Mouse (Mus musculus): ENCODE measurements around the gene Tubg1. TPM values are rescaled to one million over a fixed set of nuclear protein-coding genes. Genes with fewer than 3 reads are reported as not detected.

Tubg1 gene
- polyA plus RNA-seq (2014; fragmentation: Nextera tagmentation; extraction: Ambion mirVana), result 63.1 and 68.6 TPM in 2 replicates

- H3K4me3 ChIP-seq (ENCODE audit: control insufficient read depth in 1 of 2, insufficient read depth in 1 of 2, low read depth in 1 of 2, low read length in 2 of 2), result peak within 1 kb of the TSS; percentile 77 to 82
- peaks cover 38% of the 10 kb centered on the region for H3K36me3 ChIP-seq (ENCODE audit: control insufficient read depth, insufficient read depth, low read length)
- peak within 1 kb of the TSS; percentile 89 to 94 for H3K27ac ChIP-seq (replicated peaks in 1 of 2; ENCODE audit: control insufficient read depth in 1 of 2, insufficient read depth in 1 of 2, low read depth in 2 of 2, low read length in 2 of 2)
- peak; percentile 97 for ATAC-seq (ENCODE audit: insufficient number of reproducible peaks, insufficient read depth, low FRiP score, low read depth)
- under 1% methylated on average over 61 of the region's 61 CpGs for WGBS
- peak within 1 kb of the TSS; percentile 96 for H3K9ac ChIP-seq (ENCODE audit: low read length)
- H3K9me3 ChIP-seq (ENCODE audit: control insufficient read depth, low read length), result no peaks in the 10 kb centered on the region
- peak within 1 kb of the TSS; percentile 95 for H3K4me2 ChIP-seq (ENCODE audit: low read length)
- peaks cover 5 to 32% of the 10 kb centered on the region in 2 experiments for H3K4me1 ChIP-seq (ENCODE audit: control insufficient read depth in 2 of 2, insufficient read depth in 2 of 2, low read length in 2 of 2)
- no peaks in the 10 kb centered on the region for H3K27me3 ChIP-seq (ENCODE audit: control insufficient read depth, insufficient read depth, low read length)
Observed at GRCm38 (mm10) chr11:101119761-101120544, at the start of gene Tubg1, which contains the start of gene Retreg3. Gene Tubg1, plus strand, starts transcription at chr11:101119938. Gene Retreg3, minus strand, starts transcription at chr11:101119893.

- Histone ChIP-seq H3K36me3 (ENCODE audit: control insufficient read depth, insufficient read depth, low read length) (no peaks in the 10 kb centered on the region), H3K27me3 (ENCODE audit: control insufficient read depth, insufficient read depth, low read length) (no peaks in the 10 kb centered on the region), H3K9me3 (ENCODE audit: control insufficient read depth, low read length) (no peaks in the 10 kb centered on the region), H3K27ac (replicated peaks in 1 of 2; ENCODE audit: control insufficient read depth in 1 of 2, insufficient read depth in 1 of 2, low read depth in 2 of 2, low read length in 2 of 2) (0 out of 4 replicates have a peak overlapping the region, but pooled peaks of 1 of the 2 experiments have one; percentile 11), H3K9ac (ENCODE audit: low read length) (peak overlapping the region; percentile 84), H3K4me3 (ENCODE audit: control insufficient read depth in 1 of 2, insufficient read depth in 1 of 2, low read depth in 1 of 2, low read length in 2 of 2) (peak overlapping the region; percentile 69 to 85), H3K4me1 (ENCODE audit: control insufficient read depth in 2 of 2, insufficient read depth in 2 of 2, low read length in 2 of 2) (peaks cover 11 to 21% of the 10 kb centered on the region in 2 experiments), H3K4me2 (ENCODE audit: low read length) (peak overlapping the region; percentile 99)
- ATAC-seq (ENCODE audit: insufficient number of reproducible peaks, insufficient read depth, low FRiP score, low read depth), result peak; percentile 54
- under 1% methylated on average over 34 of the region's 36 CpGs for WGBS
Observed at GRCm38 (mm10) chr11:101070189-101070527, 49.6 kb upstream of the Tubg1 start.

- no peak overlapping the region for H3K27ac ChIP-seq (replicated peaks in 1 of 2; ENCODE audit: control insufficient read depth in 1 of 2, insufficient read depth in 1 of 2, low read depth in 2 of 2, low read length in 2 of 2)
- no peak for ATAC-seq (ENCODE audit: insufficient number of reproducible peaks, insufficient read depth, low FRiP score, low read depth)
- no peaks in the 10 kb centered on the region for H3K27me3 ChIP-seq (ENCODE audit: control insufficient read depth, insufficient read depth, low read length)
- peak overlapping the region; percentile 99; the same call in 1 of the 2 replicates for H3K4me2 ChIP-seq (ENCODE audit: low read length)
- 65% methylated on average over 6 of the region's 6 CpGs for WGBS
- no peaks in the 10 kb centered on the region for H3K36me3 ChIP-seq (ENCODE audit: control insufficient read depth, insufficient read depth, low read length)
- peaks cover 10 to 15% of the 10 kb centered on the region in 2 experiments; a peak in 3 of 4 replicates for H3K4me1 ChIP-seq (ENCODE audit: control insufficient read depth in 2 of 2, insufficient read depth in 2 of 2, low read length in 2 of 2)
- peak overlapping the region; percentile 84; the same call in 1 of the 2 replicates for H3K9ac ChIP-seq (ENCODE audit: low read length)
- no peaks in the 10 kb centered on the region for H3K9me3 ChIP-seq (ENCODE audit: control insufficient read depth, low read length)
- peak overlapping the region in 1 of 2 experiments; percentile 85; a peak in 1 of 4 replicates for H3K4me3 ChIP-seq (ENCODE audit: control insufficient read depth in 1 of 2, insufficient read depth in 1 of 2, low read depth in 1 of 2, low read length in 2 of 2)
Observed at GRCm38 (mm10) chr11:101070987-101071386, 48.8 kb upstream of the Tubg1 start.

GRCm38 (mm10) chr11:101071810-101072428 is 47.8 kb upstream of the Tubg1 start:
- 62% methylated on average over 14 of the region's 14 CpGs for WGBS
- H3K27me3 ChIP-seq (ENCODE audit: control insufficient read depth, insufficient read depth, low read length), result peaks cover 3% of the 10 kb centered on the region; the same call in 1 of the 2 replicates

GRCm38 (mm10) chr11:101078121-101078520 is 41.6 kb upstream of the Tubg1 start, which contains the start of gene Hsd17b1:
Gene Hsd17b1, plus strand, starts transcription at chr11:101078411.
- Histone ChIP-seq H3K9me3 (ENCODE audit: control insufficient read depth, low read length) (no peaks in the 10 kb centered on the region), H3K27me3 (ENCODE audit: control insufficient read depth, insufficient read depth, low read length) (peaks cover 46% of the 10 kb centered on the region), H3K36me3 (ENCODE audit: control insufficient read depth, insufficient read depth, low read length) (0 out of 2 replicates have a peak, but pooled peaks cover 3% of the 10 kb centered on the region), H3K4me3 (ENCODE audit: control insufficient read depth in 1 of 2, insufficient read depth in 1 of 2, low read depth in 1 of 2, low read length in 2 of 2) (no peak within 1 kb of the TSS), H3K4me2 (ENCODE audit: low read length) (no peak within 1 kb of the TSS), H3K4me1 (ENCODE audit: control insufficient read depth in 2 of 2, insufficient read depth in 2 of 2, low read length in 2 of 2) (peaks cover 6 to 11% of the 10 kb centered on the region in 2 experiments), H3K27ac (replicated peaks in 1 of 2; ENCODE audit: control insufficient read depth in 1 of 2, insufficient read depth in 1 of 2, low read depth in 2 of 2, low read length in 2 of 2) (no peak within 1 kb of the TSS), H3K9ac (ENCODE audit: low read length) (no peak within 1 kb of the TSS)
- ATAC-seq (ENCODE audit: insufficient number of reproducible peaks, insufficient read depth, low FRiP score, low read depth), result no peak
- WGBS, result 68% methylated on average over 9 of the region's 9 CpGs

More at GRCm38 (mm10) chr11:101071810-101072428, 47.8 kb upstream of the Tubg1 start:
- no peaks in the 10 kb centered on the region for H3K9me3 ChIP-seq (ENCODE audit: control insufficient read depth, low read length)
- H3K9ac ChIP-seq (ENCODE audit: low read length), result no peak overlapping the region
- H3K4me3 ChIP-seq (ENCODE audit: control insufficient read depth in 1 of 2, insufficient read depth in 1 of 2, low read depth in 1 of 2, low read length in 2 of 2), result no peak overlapping the region
- no peak overlapping the region for H3K4me2 ChIP-seq (ENCODE audit: low read length)
- ATAC-seq (ENCODE audit: insufficient number of reproducible peaks, insufficient read depth, low FRiP score, low read depth), result no peak
- H3K4me1 ChIP-seq (ENCODE audit: control insufficient read depth in 2 of 2, insufficient read depth in 2 of 2, low read length in 2 of 2), result peaks cover 2 to 5% of the 10 kb centered on the region in 2 experiments; a peak in 2 of 4 replicates
- 0 out of 2 replicates have a peak, but pooled peaks cover 3% of the 10 kb centered on the region for H3K36me3 ChIP-seq (ENCODE audit: control insufficient read depth, insufficient read depth, low read length)
- H3K27ac ChIP-seq (replicated peaks in 1 of 2; ENCODE audit: control insufficient read depth in 1 of 2, insufficient read depth in 1 of 2, low read depth in 2 of 2, low read length in 2 of 2), result no peak overlapping the region

GRCm38 (mm10) chr11:101079746-101080145 is 40.0 kb upstream of the Tubg1 start:
- H3K27ac ChIP-seq (replicated peaks in 1 of 2; ENCODE audit: control insufficient read depth in 1 of 2, insufficient read depth in 1 of 2, low read depth in 2 of 2, low read length in 2 of 2), result no peak overlapping the region
- H3K4me1 ChIP-seq (ENCODE audit: control insufficient read depth in 2 of 2, insufficient read depth in 2 of 2, low read length in 2 of 2), result peaks cover 11 to 17% of the 10 kb centered on the region in 2 experiments
- H3K27me3 ChIP-seq (ENCODE audit: control insufficient read depth, insufficient read depth, low read length), result peaks cover 46% of the 10 kb centered on the region
- H3K4me3 ChIP-seq (ENCODE audit: control insufficient read depth in 1 of 2, insufficient read depth in 1 of 2, low read depth in 1 of 2, low read length in 2 of 2), result peak overlapping the region in 1 of 2 experiments; percentile 24; a peak in 2 of 4 replicates
- ATAC-seq (ENCODE audit: insufficient number of reproducible peaks, insufficient read depth, low FRiP score, low read depth), result no peak
- 5% methylated on average over 27 of the region's 27 CpGs for WGBS
- no peaks in the 10 kb centered on the region for H3K9me3 ChIP-seq (ENCODE audit: control insufficient read depth, low read length)
- H3K36me3 ChIP-seq (ENCODE audit: control insufficient read depth, insufficient read depth, low read length), result peaks cover 8% of the 10 kb centered on the region
- peak overlapping the region; percentile 34; the same call in 1 of the 2 replicates for H3K9ac ChIP-seq (ENCODE audit: low read length)
- peak overlapping the region; percentile 49 for H3K4me2 ChIP-seq (ENCODE audit: low read length)

- H3K27me3 ChIP-seq (ENCODE audit: control insufficient read depth, insufficient read depth, low read length), result peaks cover 46% of the 10 kb centered on the region
- H3K36me3 ChIP-seq (ENCODE audit: control insufficient read depth, insufficient read depth, low read length), result peaks cover 12% of the 10 kb centered on the region
- H3K4me1 ChIP-seq (ENCODE audit: control insufficient read depth in 2 of 2, insufficient read depth in 2 of 2, low read length in 2 of 2), result peaks cover 11 to 17% of the 10 kb centered on the region in 2 experiments
- H3K4me2 ChIP-seq (ENCODE audit: low read length), result no peak overlapping the region
- no peak overlapping the region for H3K9ac ChIP-seq (ENCODE audit: low read length)
- no peak overlapping the region for H3K4me3 ChIP-seq (ENCODE audit: control insufficient read depth in 1 of 2, insufficient read depth in 1 of 2, low read depth in 1 of 2, low read length in 2 of 2)
- H3K9me3 ChIP-seq (ENCODE audit: control insufficient read depth, low read length), result no peaks in the 10 kb centered on the region
- 73% methylated on average over 5 of the region's 5 CpGs for WGBS
- H3K27ac ChIP-seq (replicated peaks in 1 of 2; ENCODE audit: control insufficient read depth in 1 of 2, insufficient read depth in 1 of 2, low read depth in 2 of 2, low read length in 2 of 2), result no peak overlapping the region
- ATAC-seq (ENCODE audit: insufficient number of reproducible peaks, insufficient read depth, low FRiP score, low read depth), result no peak
Observed at GRCm38 (mm10) chr11:101080421-101080820, 39.3 kb upstream of the Tubg1 start.
